24 mouse cellular contexts compared by ENCODE assay signal in the genomic region with DNA sequence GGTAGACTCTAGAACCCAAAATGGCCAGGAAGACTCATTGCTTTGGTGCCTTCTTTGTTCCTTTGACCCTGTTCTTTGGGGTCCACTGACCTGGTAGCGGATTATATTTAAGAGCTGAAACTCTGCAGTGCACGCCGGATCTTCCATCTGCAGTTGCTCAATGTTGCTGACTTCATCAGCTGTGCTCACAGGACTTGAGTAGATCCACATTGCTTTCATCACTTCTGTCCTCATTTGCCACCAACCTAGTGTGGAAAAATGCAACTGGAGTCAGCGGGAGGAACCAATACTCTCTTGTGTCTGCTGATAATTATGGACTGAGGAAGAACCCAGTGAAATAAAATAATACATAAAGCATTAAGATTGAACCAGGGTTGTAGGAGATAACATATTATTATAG.
DNase-seq lines count a peak whose midpoint lies in the region; TF ChIP-seq lines count a peak whose summit lies in the region.
"Had no signal": no experiment of that assay in that cellular context is flagged by ENCODE, and none has a peak within 500 bp of the region (broad histone marks: within the 10 kb centered on the region; RNA-seq: fewer than 3 reads in every experiment).

No protein-coding gene starts in this region.

- H3K4me1 ChIP-seq in heart, embryonic 10.5 days, result no peaks in the 10 kb centered on the region
- H3K4me1 ChIP-seq: embryonic facial prominence, embryonic 12.5 days; embryonic facial prominence, embryonic 15.5 days had no signal

- H3K27me3 ChIP-seq in heart, embryonic 10.5 days (ENCODE audit: insufficient read depth, poor library complexity, severe bottlenecking), result no peaks in the 10 kb centered on the region
- H3K27me3 ChIP-seq: embryonic facial prominence, embryonic 12.5 days; Patski had no signal

- no peak overlapping the region for H3K4me3 ChIP-seq in heart, embryonic 10.5 days
- no peak overlapping the region for H3K4me3 ChIP-seq in layer of hippocampus, adult 2 months
- H3K4me3 ChIP-seq: embryonic facial prominence, embryonic 12.5 days; embryonic facial prominence, embryonic 15.5 days had no signal

- no peaks in the 10 kb centered on the region for H3K9me3 ChIP-seq in heart, embryonic 10.5 days
- H3K9me3 ChIP-seq: embryonic facial prominence, embryonic 12.5 days; embryonic facial prominence, embryonic 15.5 days; G1E had no signal

- no peak overlapping the region for H3K27ac ChIP-seq in heart, embryonic 10.5 days
- no peak overlapping the region for H3K27ac ChIP-seq in layer of hippocampus, adult 2 months
- H3K27ac ChIP-seq: embryonic facial prominence, embryonic 12.5 days; embryonic facial prominence, embryonic 15.5 days; hindbrain, embryonic 14.5 days; hindbrain, postnatal 0 days had no signal

- WGBS in heart, embryonic 10.5 days, result 75% methylated on average over 4 of the region's 4 CpGs

- DNase-seq in heart, adult 11 months, result peak; percentile 91
- no peak for DNase-seq in heart, postnatal 4 days
- DNase-seq in heart, adult 9 months (ENCODE audit: low spot score in 2 of 2), result peak; percentile 28
- no peak for DNase-seq in heart, embryonic 10.5 days (ENCODE audit: low spot score)
- peak; percentile 4 for DNase-seq in lung, postnatal 10 days
- DNase-seq in lung, postnatal 14 days, result no peak
- no peak for DNase-seq in layer of hippocampus, adult 2 months (ENCODE audit: low spot score in 2 of 2)
- DNase-seq: adrenal gland, postnatal 10 days; adrenal gland, postnatal 36 days; B cell, adult 2 months; cerebellum, adult 11 months; cerebellum, adult 2 months; cerebellum, adult 9-11 months; cerebellum, postnatal 25 days; forebrain, postnatal 0 days; gastrocnemius, postnatal 10 days; gastrocnemius, postnatal 36 days; kidney, adult 18-20 months had no signal

- no peak for TF ChIP-seq CTCF in layer of hippocampus, adult 2 months (conservative IDR thresholded peaks at IDR 0.05)

- no peaks in the 10 kb centered on the region for H3K36me3 ChIP-seq in heart, embryonic 10.5 days
- H3K36me3 ChIP-seq: embryonic facial prominence, embryonic 12.5 days; embryonic facial prominence, embryonic 15.5 days; G1E had no signal

Comparison
In these comparisons a context has a peak if more than half of its experiments do, and no peak if none do; other contexts are left out.
1. DNase-seq: peak in heart, adult 11 months (single experiment), heart, adult 9 months (2 of 2) and lung, postnatal 10 days (single experiment); none in heart, postnatal 4 days (single experiment), heart, embryonic 10.5 days (single experiment), lung, postnatal 14 days (single experiment) and layer of hippocampus, adult 2 months (0 of 2).